Mouse (Mus musculus) heart, postnatal 25 days (tissue): ENCODE results near the gene Lin7a. TPM values are rescaled to one million over a fixed set of nuclear protein-coding genes. Genes with fewer than 3 reads are reported as not detected.

ENCODE experiments used
- DNase-seq: peaks from one replicate; pipeline ENCODE4 v3.0.0; 2022; ENCODE audit warnings: low spot score
- intact Hi-C: fragments of 180-260 bp; cut with DNase I; formaldehyde crosslinking; loops from one replicate; pipeline ENCODE4 v1.15.1; 2025
- total RNA-seq, 2 experiments: library from RNA; stranded (reverse); gene quantifications; 2 replicates each; pipeline ENCODE4 v1.2.3; 2021

Gene Lin7a
- total RNA-seq, 2 experiments from 2014 or later, result 1.2 to 1.4 TPM

- intact Hi-C loops, result no loop called here
- DNase-seq, result no peak
Measured at GRCm38 (mm10) chr10:107250346-107251210, 20.9 kb upstream of the Lin7a start.

GRCm38 (mm10) chr10:107251271-107251670, 20.2 kb upstream of the Lin7a start:
- intact Hi-C loops, result no loop called here
- no peak for DNase-seq

GRCm38 (mm10) chr10:107251801-107252502, 19.5 kb upstream of the Lin7a start:
- DNase-seq, result no peak
- intact Hi-C loops, result no loop called here

GRCm38 (mm10) chr10:107252503-107252815, 19.0 kb upstream of the Lin7a start:
- no peak for DNase-seq
- intact Hi-C loops, result no loop called here

- intact Hi-C loops, result no loop called here
- no peak for DNase-seq
Measured at GRCm38 (mm10) chr10:107253191-107253965, 18.1 kb upstream of the Lin7a start.

- DNase-seq, result no peak
- intact Hi-C loops, result no loop called here
Measured at GRCm38 (mm10) chr10:107254656-107255055, 16.8 kb upstream of the Lin7a start.

GRCm38 (mm10) chr10:107255351-107256050, 16.0 kb upstream of the Lin7a start:
- intact Hi-C loops, result no loop called here

GRCm38 (mm10) chr10:107256451-107256960, 15.0 kb upstream of the Lin7a start:
- no peak for DNase-seq
- intact Hi-C loops, result no loop called here

More at GRCm38 (mm10) chr10:107255351-107256050, 16.0 kb upstream of the Lin7a start:
- no peak for DNase-seq

GRCm38 (mm10) chr10:107260428-107260827, 11.1 kb upstream of the Lin7a start:
- DNase-seq, result no peak
- intact Hi-C loops, result loop anchor here (5.0 kb wide), 1 partner anchor 132 kb away; no protein-coding TSS in a partner anchor

GRCm38 (mm10) chr10:107272131-107272803, 781 bp downstream of the Lin7a start:
- intact Hi-C loops, result no loop called here
- DNase-seq, result peak; percentile 1

- intact Hi-C loops, result no loop called here
- DNase-seq, result no peak
Measured at GRCm38 (mm10) chr10:107272804-107273145, 1.3 kb downstream of the Lin7a start.

- no peak for DNase-seq
- intact Hi-C loops, result no loop called here
Measured at GRCm38 (mm10) chr10:107273848-107274247, 2.4 kb downstream of the Lin7a start.

GRCm38 (mm10) chr10:107274785-107275184, 3.3 kb downstream of the Lin7a start:
- DNase-seq, result no peak
- intact Hi-C loops, result loop anchor here (5.0 kb wide), 1 partner anchor 113 kb away; no protein-coding TSS in a partner anchor

GRCm38 (mm10) chr10:107276647-107277046, 5.2 kb downstream of the Lin7a start:
- DNase-seq, result no peak
- intact Hi-C loops, result loop anchor here (5.0 kb wide), 1 partner anchor 111 kb away; no protein-coding TSS in a partner anchor

GRCm38 (mm10) chr10:107293934-107294664, 22.6 kb downstream of the Lin7a start:
- intact Hi-C loops, result no loop called here
- no peak for DNase-seq

GRCm38 (mm10) chr10:107300587-107301248, 29.2 kb downstream of the Lin7a start:
- DNase-seq, result no peak
- intact Hi-C loops, result no loop called here

- no peak for DNase-seq
- intact Hi-C loops, result no loop called here
Measured at GRCm38 (mm10) chr10:107310964-107311490, 39.5 kb downstream of the Lin7a start.

GRCm38 (mm10) chr10:107312609-107313008, 41.1 kb downstream of the Lin7a start:
- DNase-seq, result no peak
- intact Hi-C loops, result no loop called here
